Mouse (Mus musculus): ENCODE results near the gene Bax. TPM values are rescaled to one million over a fixed set of nuclear protein-coding genes. Genes with fewer than 3 reads are reported as not detected.
A peak's percentile ranks its signal among the peaks of the same experiment; 100 is the strongest.
"Not testable (repeated sequence)": the region's sequence is repeated elsewhere in the genome, so short reads cannot be mapped to it uniquely, and the experiment has no call there.

Bax gene
- total RNA-seq (2015) (20.7 and 21.5 TPM in 2 replicates), total RNA-seq (2017) (29.6 and 35.2 TPM in 2 replicates)

- peak; percentile 86 for ATAC-seq (replicated peaks; ENCODE audit: poor library complexity)
These were observed at the start of gene Bax for GRCm38 (mm10) chr7:45466283-45467089. Gene Bax, minus strand, starts transcription at chr7:45466898.

- peak; percentile 78 for ATAC-seq (replicated peaks; ENCODE audit: poor library complexity)
These were observed 48.7 kb upstream of the Bax start for GRCm38 (mm10) chr7:45515436-45515835.

GRCm38 (mm10) chr7:45514411-45514810 lies 47.7 kb upstream of the Bax start:
- no peak for ATAC-seq (replicated peaks; ENCODE audit: poor library complexity)

GRCm38 (mm10) chr7:45509912-45510787 lies 43.5 kb upstream of the Bax start, which contains the start of gene Nucb1:
Gene Nucb1, minus strand, starts transcription at chr7:45510406.
- peak; percentile 85 for ATAC-seq (replicated peaks; ENCODE audit: poor library complexity)

GRCm38 (mm10) chr7:45509181-45509882 lies 42.6 kb upstream of the Bax start:
- ATAC-seq (replicated peaks; ENCODE audit: poor library complexity), result no peak

- peak; percentile 60 for ATAC-seq (replicated peaks; ENCODE audit: poor library complexity)
These were observed 41.9 kb upstream of the Bax start for GRCm38 (mm10) chr7:45508561-45508960.

- no peak for ATAC-seq (replicated peaks; ENCODE audit: poor library complexity)
These were observed 40.9 kb upstream of the Bax start for GRCm38 (mm10) chr7:45507583-45507982.

- no peak for ATAC-seq (replicated peaks; ENCODE audit: poor library complexity)
These were observed 31.7 kb upstream of the Bax start for GRCm38 (mm10) chr7:45498427-45498826.

GRCm38 (mm10) chr7:45494548-45494947 lies 27.9 kb upstream of the Bax start:
- ATAC-seq (replicated peaks; ENCODE audit: poor library complexity), result no peak

- ATAC-seq (replicated peaks; ENCODE audit: poor library complexity), result no peak
These were observed 26.3 kb upstream of the Bax start for GRCm38 (mm10) chr7:45492951-45493350.

GRCm38 (mm10) chr7:45492225-45492844 lies 25.6 kb upstream of the Bax start:
- no peak for ATAC-seq (replicated peaks; ENCODE audit: poor library complexity)

- peak; percentile 52 for ATAC-seq (replicated peaks; ENCODE audit: poor library complexity)
These were observed 24.6 kb upstream of the Bax start for GRCm38 (mm10) chr7:45491264-45491663.

GRCm38 (mm10) chr7:45490822-45491221 lies 24.1 kb upstream of the Bax start:
- peak; percentile 24; the same call in 1 of the 2 replicates for ATAC-seq (replicated peaks; ENCODE audit: poor library complexity)

GRCm38 (mm10) chr7:45489578-45489977 lies 22.9 kb upstream of the Bax start:
- ATAC-seq (replicated peaks; ENCODE audit: poor library complexity), result peak; percentile 51

GRCm38 (mm10) chr7:45488293-45489204 lies 21.9 kb upstream of the Bax start, which contains the start of gene Dhdh:
Gene Dhdh, minus strand, starts transcription at chr7:45488805.
- ATAC-seq (replicated peaks; ENCODE audit: poor library complexity), result peak; percentile 80

- no peak for ATAC-seq (replicated peaks; ENCODE audit: poor library complexity)
These were observed 21.2 kb upstream of the Bax start for GRCm38 (mm10) chr7:45487861-45488292.

GRCm38 (mm10) chr7:45486761-45487415 lies 20.2 kb upstream of the Bax start, which contains the start of gene Gm45808:
Gene Gm45808, minus strand, starts transcription at chr7:45486811.
- ATAC-seq (replicated peaks; ENCODE audit: poor library complexity), result no peak

- ATAC-seq (replicated peaks; ENCODE audit: poor library complexity), result no peak
These were observed 19.5 kb upstream of the Bax start for GRCm38 (mm10) chr7:45486158-45486557.

- ATAC-seq (replicated peaks; ENCODE audit: poor library complexity), result not testable (repeated sequence)
These were observed 18.3 kb upstream of the Bax start for GRCm38 (mm10) chr7:45484985-45485384.
